Mouse (Mus musculus) ES-Bruce4 (cell line): ENCODE data around the gene Ap3m1. TPM values are rescaled to one million over a fixed set of nuclear protein-coding genes. Genes with fewer than 3 reads are reported as not detected.
A peak's percentile ranks its signal among the peaks of the same experiment; 100 is the strongest.

Experiments
- H3K27ac ChIP-seq: 2 replicates; pipeline ENCODE4 v1.5.1; 2012; ENCODE audit warnings: low read length, inconsistent platforms; ENCODE audit not compliant: insufficient read depth
- H3K27me3 ChIP-seq: 2 replicates; pipeline ENCODE4 v1.6.1; 2012; ENCODE audit warnings: mild to moderate bottlenecking, low read length, inconsistent platforms; ENCODE audit not compliant: control insufficient read depth, poor library complexity, insufficient read depth, severe bottlenecking
- H3K36me3 ChIP-seq: 2 replicates; pipeline ENCODE4 v1.6.1; 2012; ENCODE audit warnings: inconsistent platforms, mild to moderate bottlenecking, low read length, moderate library complexity; ENCODE audit not compliant: control insufficient read depth, poor library complexity, insufficient read depth, severe bottlenecking
- H3K4me1 ChIP-seq: one replicate; pipeline ENCODE4 v1.8.1; 2011; ENCODE audit warnings: low read length; ENCODE audit not compliant: control insufficient read depth, insufficient read depth
- H3K4me3 ChIP-seq: 2 replicates; pipeline ENCODE4 v1.5.1; 2011; ENCODE audit warnings: low read depth, mild to moderate bottlenecking, low read length
- H3K9ac ChIP-seq: 2 replicates; pipeline ENCODE4 v1.6.1; 2012; ENCODE audit warnings: low read depth, mild to moderate bottlenecking, inconsistent platforms; ENCODE audit not compliant: poor library complexity, severe bottlenecking
- H3K9me3 ChIP-seq: replicated peaks from 2 replicates; pipeline ENCODE4 v1.6.1; 2012; ENCODE audit warnings: mild to moderate bottlenecking, low read length, inconsistent platforms; ENCODE audit not compliant: control insufficient read depth, poor library complexity, insufficient read depth, severe bottlenecking
- CTCF ChIP-seq: IDR thresholded peaks from one replicate; pipeline ENCODE4 v1.8.1; 2011; ENCODE audit warnings: low read depth, low read length
- EP300 ChIP-seq: IDR thresholded peaks from 2 replicates; pipeline ENCODE4 v1.6.1; 2011; ENCODE audit warnings: low read depth, low read length; ENCODE audit not compliant: insufficient read depth
- POLR2A ChIP-seq: IDR thresholded peaks from one replicate; pipeline ENCODE4 v1.8.1; 2011; ENCODE audit warnings: low read length; ENCODE audit not compliant: insufficient read depth
- polyA plus RNA-seq: library from polyadenylated mRNA; stranded (reverse); fragments of >200 nt; gene quantifications from 2 replicates; pipeline ENCODE4 v1.2.4, GENCODE M21; 2011; ENCODE audit warnings: low read depth; ENCODE audit not compliant: missing spikeins, insufficient read depth, insufficient read length

The Ap3m1 gene
- polyA plus RNA-seq, 1 experiment, result 103 TPM

DNA sequence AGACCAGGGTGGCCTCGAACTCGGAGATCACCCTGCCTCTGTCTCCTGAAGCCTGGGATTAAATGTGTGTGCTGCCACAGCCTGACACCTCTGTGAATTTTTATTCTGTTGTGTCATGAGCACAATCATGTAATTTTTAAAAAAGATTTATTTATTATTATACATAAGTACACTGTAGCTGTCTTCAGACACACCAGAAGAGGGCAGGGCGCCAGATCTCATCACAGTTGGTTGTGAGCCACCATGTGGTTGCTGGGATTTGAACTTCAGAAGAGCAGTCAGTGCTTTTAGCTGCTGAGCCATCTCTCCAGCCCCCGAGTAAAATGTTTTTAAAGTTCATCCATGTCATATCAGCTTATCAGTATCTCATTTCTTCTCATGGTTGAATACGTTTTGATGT is 33.4 kb upstream of the Ap3m1 start:
- Histone ChIP-seq H3K9ac (no peak overlapping the region), H3K4me1 (peaks cover 2% of the 10 kb centered on the region), H3K9me3 (no peaks in the 10 kb centered on the region), H3K36me3 (no peaks in the 10 kb centered on the region), H3K27me3 (no peaks in the 10 kb centered on the region), H3K4me3 (no peak overlapping the region), H3K27ac (no peak overlapping the region)
- TF ChIP-seq POLR2A (no peak), CTCF (no peak), EP300 (no peak)

GRCm38 (mm10) chr14:21082823-21083222 is 30.5 kb upstream of the Ap3m1 start:
- TF ChIP-seq EP300 (no peak), POLR2A (no peak), CTCF (no peak)
- Histone ChIP-seq H3K4me1 (peaks cover 2% of the 10 kb centered on the region), H3K9ac (no peak overlapping the region), H3K9me3 (no peaks in the 10 kb centered on the region), H3K4me3 (no peak overlapping the region), H3K36me3 (no peaks in the 10 kb centered on the region), H3K27me3 (no peaks in the 10 kb centered on the region), H3K27ac (no peak overlapping the region)

GRCm38 (mm10) chr14:21078511-21078910 is 26.2 kb upstream of the Ap3m1 start:
- Histone ChIP-seq H3K9ac (no peak overlapping the region), H3K4me3 (no peak overlapping the region), H3K9me3 (no peaks in the 10 kb centered on the region), H3K27me3 (no peaks in the 10 kb centered on the region), H3K27ac (no peak overlapping the region), H3K36me3 (no peaks in the 10 kb centered on the region), H3K4me1 (peaks cover 2% of the 10 kb centered on the region)
- TF ChIP-seq POLR2A (no peak), EP300 (no peak), CTCF (no peak)

DNA sequence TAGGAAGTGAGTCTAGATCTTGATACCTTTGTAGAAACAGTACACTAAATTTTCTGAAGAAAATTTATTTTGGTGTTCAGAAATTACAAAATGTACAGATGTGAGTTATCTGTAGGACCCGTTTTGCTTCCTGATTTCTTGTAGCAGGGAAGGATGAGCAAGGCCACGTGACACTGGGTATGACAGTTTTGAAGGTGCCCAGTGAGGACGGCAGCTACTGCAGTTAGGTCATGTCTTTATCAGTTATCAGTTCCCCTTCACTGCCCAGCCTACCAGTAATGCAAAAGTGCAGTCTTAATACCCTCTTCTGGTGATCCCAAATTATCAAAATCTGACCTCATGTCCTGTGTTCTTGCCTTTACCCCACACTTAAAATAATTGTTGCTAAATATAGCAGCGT is 25.6 kb upstream of the Ap3m1 start:
- H3K9me3 ChIP-seq, result no peaks in the 10 kb centered on the region
- no peak for TF ChIP-seq POLR2A
- no peak for TF ChIP-seq CTCF
- TF ChIP-seq EP300, result no peak

GRCm38 (mm10) chr14:21076501-21077194 is 24.3 kb upstream of the Ap3m1 start:
- H3K27me3 ChIP-seq, result no peaks in the 10 kb centered on the region
- H3K27ac ChIP-seq, result no peak overlapping the region
- no peaks in the 10 kb centered on the region for H3K9me3 ChIP-seq
- H3K4me3 ChIP-seq, result peak overlapping the region; percentile 82
- H3K4me1 ChIP-seq, result peaks cover under 1% of the 10 kb centered on the region
- no peaks in the 10 kb centered on the region for H3K36me3 ChIP-seq
- H3K9ac ChIP-seq, result peak overlapping the region; percentile 62
- TF ChIP-seq EP300 (no peak), CTCF (no peak)

More for the DNA sequence above, 25.6 kb upstream of the Ap3m1 start:
- Histone ChIP-seq H3K36me3 (no peaks in the 10 kb centered on the region), H3K4me1 (peaks cover 2% of the 10 kb centered on the region), H3K4me3 (no peak overlapping the region), H3K27ac (no peak overlapping the region), H3K27me3 (no peaks in the 10 kb centered on the region), H3K9ac (no peak overlapping the region)

DNA sequence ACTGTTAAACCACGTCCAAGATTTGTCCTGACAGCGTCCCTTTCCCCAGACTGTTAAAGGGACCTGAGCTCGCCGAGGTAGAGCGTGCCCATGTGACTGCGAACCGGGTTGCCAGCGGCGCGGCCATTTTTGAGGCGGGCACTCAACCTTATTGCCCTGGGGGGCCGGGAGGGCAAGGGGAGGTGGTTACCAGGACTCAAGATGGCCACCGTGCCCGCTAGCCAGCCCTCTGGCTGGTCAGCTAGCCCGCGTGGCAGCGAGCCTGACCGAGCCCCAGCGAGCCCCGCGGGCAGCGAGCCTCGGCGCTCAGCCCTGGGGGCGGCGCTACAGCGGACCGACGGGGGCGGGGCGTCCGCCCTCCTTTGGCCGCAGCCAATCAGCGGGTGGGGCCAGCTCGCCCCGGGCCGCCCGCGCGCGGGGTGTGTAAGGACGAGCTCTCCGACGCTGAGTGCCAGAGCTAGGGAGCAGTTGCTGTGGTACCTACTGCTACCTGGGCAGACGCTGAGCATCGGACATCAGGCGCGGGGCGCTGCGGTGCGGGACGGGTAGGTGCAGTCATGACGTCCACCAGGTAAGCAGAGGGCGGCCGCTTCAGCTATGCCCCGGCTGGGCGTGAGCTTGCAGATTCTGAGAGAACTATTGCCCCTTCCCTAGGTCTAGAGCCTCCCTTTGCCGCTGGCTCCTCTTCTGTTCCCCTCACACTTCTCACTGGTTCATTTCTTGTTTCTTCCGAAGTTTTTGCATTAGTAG is 23.6 kb upstream of the Ap3m1 start:
- no peak for TF ChIP-seq EP300
- no peak for TF ChIP-seq CTCF
- peak; percentile 32 for TF ChIP-seq POLR2A
- peak overlapping the region; percentile 30 for H3K27ac ChIP-seq

More for the DNA sequence above, 23.6 kb upstream of the Ap3m1 start:
- no peaks in the 10 kb centered on the region for H3K36me3 ChIP-seq
- H3K27me3 ChIP-seq, result no peaks in the 10 kb centered on the region
- H3K9me3 ChIP-seq, result no peaks in the 10 kb centered on the region
- no peaks in the 10 kb centered on the region for H3K4me1 ChIP-seq
- peak overlapping the region; percentile 62 for H3K9ac ChIP-seq
- peak overlapping the region; percentile 82 for H3K4me3 ChIP-seq
